Mouse (Mus musculus): Measurements from ENCODE around the gene Ifitm1.
"Not testable (repeated sequence)": the region's sequence is repeated elsewhere in the genome, so short reads cannot be mapped to it uniquely, and the experiment has no call there.

The Ifitm1 gene

GRCm38 (mm10) chr7:141016707-141017697 lies 50.0 kb downstream of the Ifitm1 start:
- DNase-seq (ENCODE audit: low spot score) = no peak

GRCm38 (mm10) chr7:141017824-141018223 lies 50.8 kb downstream of the Ifitm1 start, which contains the start of gene Ifitm6:
Gene Ifitm6, minus strand, starts transcription at chr7:141017924.
- not testable (repeated sequence) for DNase-seq (ENCODE audit: low spot score)

- no peak for DNase-seq (ENCODE audit: low spot score)
Observed at GRCm38 (mm10) chr7:141019028-141019427, 52.0 kb downstream of the Ifitm1 start.

Data from ovary, postnatal 14 days (tissue).